Mouse (Mus musculus) frontal cortex, adult (tissue): ENCODE data around the gene Secisbp2l.

Experiments used
- ATAC-seq: cut with Nextera tagmentation; 2 replicates; pipeline ENCODE4 v1.9.2; 2017; ENCODE audit warnings: mild to moderate bottlenecking, moderate library complexity, mixed read lengths; ENCODE audit not compliant: low TSS enrichment

The Secisbp2l gene

DNA sequence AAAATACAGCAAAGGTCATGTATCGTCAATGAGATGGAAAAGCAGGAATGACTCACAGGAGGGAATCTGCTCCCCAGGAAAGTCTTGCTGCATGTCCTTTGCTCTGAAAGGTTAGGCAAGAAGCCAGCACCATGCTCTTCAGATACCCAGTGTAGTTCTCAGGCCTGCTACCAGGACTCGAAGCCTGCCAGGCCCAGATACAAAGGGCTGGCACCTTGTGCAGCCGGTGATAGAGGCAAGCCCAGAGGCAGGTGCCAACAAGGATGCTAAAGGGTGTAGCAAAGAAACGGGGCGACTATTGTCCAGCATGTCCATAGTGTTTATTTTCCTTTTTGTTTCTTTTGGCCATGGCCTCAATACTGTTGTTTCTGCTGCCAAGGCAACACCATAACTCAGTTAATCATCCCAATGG is 76.2 kb downstream of the Secisbp2l start:
- no peak for ATAC-seq

DNA sequence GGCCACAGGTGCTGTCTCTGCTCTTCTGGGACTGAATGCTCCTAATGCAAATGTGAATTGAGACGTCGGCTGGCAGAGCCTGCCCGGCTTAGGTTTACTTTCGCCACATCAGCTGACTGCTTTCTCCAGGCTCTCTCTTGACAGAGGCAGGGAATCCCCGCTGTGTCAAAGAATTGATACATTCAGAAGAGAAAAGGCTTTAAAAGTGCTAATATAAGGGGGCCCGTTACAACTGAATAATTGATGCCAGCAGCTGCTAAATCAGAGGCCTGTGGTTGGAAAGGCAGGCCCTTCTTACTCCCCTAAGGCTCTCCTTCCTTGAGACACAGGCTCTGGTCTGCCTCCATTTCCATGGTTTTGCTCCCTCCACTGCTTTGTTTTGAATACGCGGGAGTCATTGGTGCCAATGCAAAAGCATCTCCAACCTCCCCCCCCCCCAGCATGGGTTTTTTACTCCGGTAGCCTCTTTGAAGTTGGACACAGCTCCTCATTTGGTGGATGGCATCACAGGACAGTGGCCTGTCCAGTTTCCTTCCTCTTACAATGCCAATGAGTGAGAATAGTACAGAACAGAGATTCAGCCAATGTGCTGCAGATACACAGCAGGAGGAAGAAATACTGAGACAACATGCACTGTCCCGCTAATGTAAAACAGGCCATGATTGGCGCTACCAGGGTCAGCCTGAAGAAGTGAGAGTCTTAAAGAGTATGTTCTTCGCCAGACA is 77.6 kb downstream of the Secisbp2l start:
- no peak for ATAC-seq

DNA sequence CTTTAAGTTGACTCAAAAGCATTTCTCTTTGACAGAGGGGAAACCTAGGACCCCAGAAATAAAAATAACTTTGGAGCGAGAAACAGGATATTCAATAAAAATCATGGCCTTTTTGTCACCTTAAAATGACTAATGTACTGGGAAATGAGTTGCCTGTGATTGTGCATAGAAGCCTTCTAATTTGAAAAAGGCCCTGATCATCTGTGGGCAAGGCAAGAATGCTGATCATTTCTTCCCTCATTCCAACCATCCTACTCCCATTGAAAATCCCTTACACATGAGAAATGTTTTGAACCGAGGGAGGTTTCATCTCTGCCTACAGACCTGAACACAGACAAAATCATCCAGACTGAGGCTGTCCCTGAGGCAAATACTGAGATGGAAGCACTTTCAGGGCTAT is 79.8 kb downstream of the Secisbp2l start:
- no peak for ATAC-seq

DNA sequence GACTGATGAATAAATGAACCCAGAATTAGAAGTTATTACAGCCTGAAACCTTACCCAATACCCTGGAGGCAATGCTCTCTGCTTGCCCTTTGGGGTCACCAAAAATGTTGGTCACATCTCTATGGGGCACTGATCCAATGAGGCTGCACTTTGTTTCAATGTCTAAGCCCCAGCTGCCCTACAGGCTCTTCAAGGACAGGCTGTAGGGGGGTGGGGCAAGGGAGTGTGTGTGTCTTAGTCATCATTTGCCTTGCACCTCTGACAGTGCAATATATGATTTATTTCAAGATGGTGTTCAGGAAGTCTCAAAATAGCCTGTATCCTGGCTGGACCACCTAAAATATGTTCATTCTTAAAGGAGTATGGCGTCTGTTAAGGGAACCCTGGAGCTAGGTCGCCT is 81.1 kb downstream of the Secisbp2l start:
- no peak for ATAC-seq

DNA sequence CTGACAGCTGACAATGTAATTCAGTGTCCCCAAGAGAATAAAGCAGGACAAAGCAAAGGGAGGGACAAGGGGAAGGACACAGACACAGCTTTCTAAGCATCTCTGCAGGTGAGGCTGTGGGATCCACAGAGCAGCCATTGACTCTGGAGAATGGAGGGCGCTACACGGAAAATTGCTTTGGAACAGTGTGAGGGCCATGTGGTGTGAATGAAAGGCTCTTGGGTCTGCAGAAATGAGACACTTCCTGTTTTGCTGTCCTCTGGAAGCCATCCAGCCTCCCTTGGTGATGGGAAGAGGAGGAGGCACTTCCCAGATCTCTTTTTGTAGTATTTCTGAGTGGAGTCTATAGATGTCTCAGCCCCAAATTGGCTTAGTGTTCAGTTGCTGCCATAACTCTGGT is 86.5 kb downstream of the Secisbp2l start:
- ATAC-seq = no peak

DNA sequence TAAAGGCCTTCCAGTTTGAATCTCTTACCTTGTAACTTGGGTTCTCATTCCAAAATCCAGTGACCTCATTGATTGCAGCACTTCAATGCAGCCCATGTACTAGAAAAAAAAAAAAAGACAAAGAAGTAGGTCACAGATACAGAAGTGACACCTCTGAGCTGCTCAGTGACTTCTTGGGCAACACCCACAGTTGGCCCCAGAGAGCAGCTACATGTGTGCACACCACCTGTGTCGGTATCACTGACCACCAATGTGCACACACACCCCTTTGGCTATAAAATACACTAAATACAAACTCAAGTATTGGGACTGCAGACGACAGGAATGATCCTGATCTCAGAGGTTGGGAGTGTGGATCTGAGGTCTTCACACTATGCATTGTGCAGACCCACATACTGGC is 87.9 kb downstream of the Secisbp2l start:
- no peak for ATAC-seq

DNA sequence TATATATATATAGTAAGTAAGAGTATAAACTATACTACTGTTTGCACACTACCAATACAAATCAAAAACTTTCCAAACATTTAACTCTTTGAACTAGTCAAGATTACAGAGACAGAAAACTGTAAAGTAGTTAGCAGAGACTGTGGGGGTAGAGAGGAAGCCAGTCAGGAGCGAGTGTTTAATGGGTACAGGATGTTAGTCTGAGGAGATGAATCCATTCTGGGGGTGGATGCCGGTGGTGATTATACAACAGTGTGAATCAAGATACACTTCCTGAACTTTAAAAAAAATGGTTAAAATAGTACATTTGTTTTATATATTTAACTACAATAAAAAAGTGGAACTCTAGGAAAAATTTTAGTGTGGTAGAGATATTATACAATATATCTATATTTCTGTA is 90.7 kb downstream of the Secisbp2l start:
- peak; percentile 88 for ATAC-seq
